Mouse (Mus musculus) CH12.LX (cell line): ENCODE measurements at regions not wholly inside any gene's neighbourhood (a gene's known extent, or its start where the extent isn't known, plus 50 kb on each side); places are given as distances from the start of the nearest gene placed in this dataset.

Experiments
- BHLHE40 ChIP-seq: IDR thresholded peaks from 2 replicates; pipeline ENCODE4 v1.6.1; 2011; ENCODE audit warnings: mild to moderate bottlenecking, low read depth, low read length, improper control_type of control experiment
- CTCF ChIP-seq, 2 experiments: IDR thresholded peaks in 1 of 2; conservative IDR thresholded peaks in 1 of 2; 2 replicates each; pipeline ENCODE4 v1.5.1; 2011 to 2012; ENCODE audit warnings: low read depth in 2 of 2, low read length in 2 of 2, improper control_type of control experiment in 1 of 2, inconsistent platforms in 1 of 2, mild to moderate bottlenecking in 1 of 2, moderate library complexity in 1 of 2
- EP300 ChIP-seq: IDR thresholded peaks from 2 replicates; pipeline ENCODE4 v1.6.1; 2011; ENCODE audit warnings: low read length, improper control_type of control experiment
- JUND ChIP-seq: conservative IDR thresholded peaks from 2 replicates; pipeline ENCODE4 v1.6.1; 2011; ENCODE audit warnings: low read depth, low read length, improper control_type of control experiment
- KAT2A ChIP-seq: IDR thresholded peaks from 2 replicates; pipeline ENCODE4 v1.6.1; 2012; ENCODE audit warnings: low read length, improper control_type of control experiment, inconsistent platforms; ENCODE audit not compliant: insufficient replicate concordance
- MAFK ChIP-seq: IDR thresholded peaks from 2 replicates; pipeline ENCODE4 v1.6.1; 2011; ENCODE audit warnings: low read length, improper control_type of control experiment; ENCODE audit not compliant: insufficient replicate concordance
- MEF2A ChIP-seq: IDR thresholded peaks from 2 replicates; pipeline ENCODE4 v1.6.1; 2014; ENCODE audit warnings: low read depth, mild to moderate bottlenecking, inconsistent platforms, low read length, improper control_type of control experiment, borderline replicate concordance
- MXI1 ChIP-seq: IDR thresholded peaks from 2 replicates; pipeline ENCODE4 v1.6.1; 2011; ENCODE audit warnings: mild to moderate bottlenecking, low read depth, low read length, improper control_type of control experiment
- RAD21 ChIP-seq: IDR thresholded peaks from 2 replicates; pipeline ENCODE4 v1.6.1; 2011; ENCODE audit warnings: low read depth, mild to moderate bottlenecking, low read length, improper control_type of control experiment, moderate library complexity
- UBTF ChIP-seq: IDR thresholded peaks from 2 replicates; pipeline ENCODE4 v1.6.1; 2012; ENCODE audit warnings: low read depth, mild to moderate bottlenecking, inconsistent platforms, low read length, improper control_type of control experiment, moderate library complexity
- ZNF384 ChIP-seq: IDR thresholded peaks from 2 replicates; pipeline ENCODE4 v1.6.1; 2012; ENCODE audit warnings: low read depth, low read length, improper control_type of control experiment, inconsistent platforms

- TF ChIP-seq RAD21 (no peak), MAFK (no peak), KAT2A (no peak), EP300 (no peak), CTCF (conservative IDR thresholded peaks at IDR 0.05 in 1 of 2, IDR thresholded peaks at IDR 0.05 in 1 of 2; ENCODE audit: low read depth in 2 of 2, low read length in 2 of 2) (no peak), UBTF (no peak), MXI1 (no peak), BHLHE40 (no peak), MEF2A (no peak), ZNF384 (no peak), JUND (no peak)
Observed at GRCm38 (mm10) chr4:109609770-109610169, 57.2 kb downstream of the Cdkn2c start.
